Mouse (Mus musculus) heart, adult 2 months (tissue): ENCODE results near the gene Asap2.

ENCODE experiments used
- EP300 ChIP-seq: fragments of 200-500 bp; IDR thresholded peaks from 2 replicates; pipeline ENCODE4 v1.6.1; 2011; ENCODE audit warnings: low read depth, low read length, control low read depth; ENCODE audit not compliant: insufficient read depth
- POLR2A ChIP-seq: fragments of 200-500 bp; IDR thresholded peaks from 2 replicates; pipeline ENCODE4 v1.6.1; 2011; ENCODE audit warnings: mild to moderate bottlenecking, low read depth, low read length, control low read depth; ENCODE audit not compliant: insufficient read depth

DNA sequence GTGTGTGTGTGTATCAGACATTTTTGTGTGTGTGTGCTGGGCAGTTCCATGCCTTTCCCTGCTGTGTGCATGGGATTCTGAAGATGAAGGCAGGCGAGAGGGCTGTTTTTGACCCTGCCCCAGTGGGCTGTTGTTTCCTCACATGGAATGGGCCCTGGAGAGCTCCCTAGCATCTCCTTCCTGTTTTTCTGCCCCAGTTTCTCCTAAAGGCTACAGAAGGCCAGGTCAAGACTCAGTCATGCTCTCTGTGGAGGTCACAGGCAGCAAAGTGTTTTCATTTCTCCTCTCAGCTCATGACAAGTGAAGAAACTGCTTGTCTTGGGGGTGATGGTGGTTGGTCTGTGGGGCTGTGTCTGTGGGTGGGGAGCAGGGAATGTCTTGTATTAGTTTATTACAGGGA, 195.9 kb downstream of the Asap2 start:
- TF ChIP-seq POLR2A (no peak), EP300 (no peak)
